Mouse (Mus musculus): ENCODE results near the gene Tsr1. TPM values are rescaled to one million over a fixed set of nuclear protein-coding genes. Genes with fewer than 3 reads are reported as not detected.

The Tsr1 gene
- polyA plus RNA-seq, 1 experiment from 2014 or later: 50.0 TPM

- H3K27me3 ChIP-seq (ENCODE audit: control insufficient read depth, insufficient read depth, low read length): no peaks in the 10 kb centered on the region
- ATAC-seq (ENCODE audit: insufficient read depth, low FRiP score, low TSS enrichment): no peak
Measured at GRCm38 (mm10) chr11:74929111-74929510, 31.2 kb downstream of the Tsr1 start.

GRCm38 (mm10) chr11:74930391-74930790 lies 32.5 kb downstream of the Tsr1 start:
- ATAC-seq (ENCODE audit: insufficient read depth, low FRiP score, low TSS enrichment) (no peak), DNase-seq (ENCODE audit: low spot score) (no peak)
- H3K4me2 ChIP-seq (ENCODE audit: low read depth): no peak overlapping the region
- H3K27me3 ChIP-seq (ENCODE audit: control insufficient read depth, insufficient read depth, low read length): no peaks in the 10 kb centered on the region
- no peak overlapping the region for H3K9ac ChIP-seq (ENCODE audit: low read length)
- H3K4me3 ChIP-seq (ENCODE audit: low read depth, low read length): no peak overlapping the region
- peaks cover 10% of the 10 kb centered on the region for H3K4me1 ChIP-seq (ENCODE audit: control insufficient read depth, insufficient read depth, low read length)
- WGBS: 92% methylated on average over 7 of the region's 7 CpGs
- H3K9me3 ChIP-seq (ENCODE audit: control insufficient read depth, low read length): no peaks in the 10 kb centered on the region
- H3K36me3 ChIP-seq (ENCODE audit: control insufficient read depth, insufficient read depth, low read length): peaks cover 9% of the 10 kb centered on the region
- no peak overlapping the region for H3K27ac ChIP-seq (ENCODE audit: low read depth, low read length)

More at GRCm38 (mm10) chr11:74929111-74929510, 31.2 kb downstream of the Tsr1 start:
- Histone ChIP-seq H3K36me3 (ENCODE audit: control insufficient read depth, insufficient read depth, low read length) (peaks cover 6% of the 10 kb centered on the region), H3K4me3 (ENCODE audit: low read depth, low read length) (no peak overlapping the region), H3K4me2 (ENCODE audit: low read depth) (no peak overlapping the region), H3K9me3 (ENCODE audit: control insufficient read depth, low read length) (no peaks in the 10 kb centered on the region), H3K9ac (ENCODE audit: low read length) (no peak overlapping the region), H3K27ac (ENCODE audit: low read depth, low read length) (no peak overlapping the region), H3K4me1 (ENCODE audit: control insufficient read depth, insufficient read depth, low read length) (peaks cover 12% of the 10 kb centered on the region)
- 72% methylated on average over 4 of the region's 4 CpGs for WGBS
- no peak for DNase-seq (ENCODE audit: low spot score)

GRCm38 (mm10) chr11:74946348-74946747 lies 48.5 kb downstream of the Tsr1 start:
- 79% methylated on average over 3 of the region's 3 CpGs for WGBS
- Histone ChIP-seq H3K4me3 (ENCODE audit: low read depth, low read length) (no peak overlapping the region), H3K9me3 (ENCODE audit: control insufficient read depth, low read length) (no peaks in the 10 kb centered on the region), H3K36me3 (ENCODE audit: control insufficient read depth, insufficient read depth, low read length) (no peaks in the 10 kb centered on the region), H3K4me2 (ENCODE audit: low read depth) (no peak overlapping the region), H3K27me3 (ENCODE audit: control insufficient read depth, insufficient read depth, low read length) (no peaks in the 10 kb centered on the region), H3K9ac (ENCODE audit: low read length) (no peak overlapping the region), H3K27ac (ENCODE audit: low read depth, low read length) (no peak overlapping the region), H3K4me1 (ENCODE audit: control insufficient read depth, insufficient read depth, low read length) (no peaks in the 10 kb centered on the region)
- ATAC-seq (ENCODE audit: insufficient read depth, low FRiP score, low TSS enrichment) (no peak), DNase-seq (ENCODE audit: low spot score) (no peak)

GRCm38 (mm10) chr11:74954901-74955300 lies 57.0 kb downstream of the Tsr1 start:
- no peak overlapping the region for H3K4me2 ChIP-seq (ENCODE audit: low read depth)
- H3K4me1 ChIP-seq (ENCODE audit: control insufficient read depth, insufficient read depth, low read length): no peaks in the 10 kb centered on the region
- DNase-seq (ENCODE audit: low spot score) (no peak), ATAC-seq (ENCODE audit: insufficient read depth, low FRiP score, low TSS enrichment) (no peak)
- H3K4me3 ChIP-seq (ENCODE audit: low read depth, low read length): no peak overlapping the region
- no peak overlapping the region for H3K27ac ChIP-seq (ENCODE audit: low read depth, low read length)
- no peak overlapping the region for H3K9ac ChIP-seq (ENCODE audit: low read length)
- no peaks in the 10 kb centered on the region for H3K27me3 ChIP-seq (ENCODE audit: control insufficient read depth, insufficient read depth, low read length)
- H3K36me3 ChIP-seq (ENCODE audit: control insufficient read depth, insufficient read depth, low read length): no peaks in the 10 kb centered on the region
- H3K9me3 ChIP-seq (ENCODE audit: control insufficient read depth, low read length): no peaks in the 10 kb centered on the region

GRCm38 (mm10) chr11:74956006-74956405 lies 58.1 kb downstream of the Tsr1 start:
- Histone ChIP-seq H3K4me1 (ENCODE audit: control insufficient read depth, insufficient read depth, low read length) (no peaks in the 10 kb centered on the region), H3K4me2 (ENCODE audit: low read depth) (no peak overlapping the region), H3K9ac (ENCODE audit: low read length) (no peak overlapping the region), H3K4me3 (ENCODE audit: low read depth, low read length) (no peak overlapping the region), H3K27ac (ENCODE audit: low read depth, low read length) (no peak overlapping the region), H3K9me3 (ENCODE audit: control insufficient read depth, low read length) (no peaks in the 10 kb centered on the region), H3K36me3 (ENCODE audit: control insufficient read depth, insufficient read depth, low read length) (no peaks in the 10 kb centered on the region), H3K27me3 (ENCODE audit: control insufficient read depth, insufficient read depth, low read length) (no peaks in the 10 kb centered on the region)
- ATAC-seq (ENCODE audit: insufficient read depth, low FRiP score, low TSS enrichment) (no peak), DNase-seq (ENCODE audit: low spot score) (no peak)

- no peak for DNase-seq (ENCODE audit: low spot score)
- H3K4me3 ChIP-seq (ENCODE audit: low read depth, low read length): no peak overlapping the region
- H3K4me2 ChIP-seq (ENCODE audit: low read depth): no peak overlapping the region
- no peaks in the 10 kb centered on the region for H3K27me3 ChIP-seq (ENCODE audit: control insufficient read depth, insufficient read depth, low read length)
- no peak overlapping the region for H3K9ac ChIP-seq (ENCODE audit: low read length)
- no peaks in the 10 kb centered on the region for H3K4me1 ChIP-seq (ENCODE audit: control insufficient read depth, insufficient read depth, low read length)
- 87% methylated on average over 2 of the region's 2 CpGs for WGBS
- ATAC-seq (ENCODE audit: insufficient read depth, low FRiP score, low TSS enrichment): no peak
- H3K27ac ChIP-seq (ENCODE audit: low read depth, low read length): no peak overlapping the region
- H3K9me3 ChIP-seq (ENCODE audit: control insufficient read depth, low read length): no peaks in the 10 kb centered on the region
- H3K36me3 ChIP-seq (ENCODE audit: control insufficient read depth, insufficient read depth, low read length): no peaks in the 10 kb centered on the region
Measured at GRCm38 (mm10) chr11:74957600-74957999, 59.7 kb downstream of the Tsr1 start.

Small RNA genes lying within 50 kb of the gene (microRNA-seq; reads per million reads assigned to microRNA genes)
- not detected for gene Mir6926

Other genes with a start within 250 kb of the Tsr1 start
- 15.6 and 15.8 TPM in 2 replicates for gene Cluh, start 248.6 kb upstream of the Tsr1 start, polyA plus RNA-seq (2014; fragmentation: Nextera tagmentation; extraction: Ambion mirVana)
- 95.3 and 107 TPM in 2 replicates for gene Pafah1b1, start 173.4 kb upstream of the Tsr1 start, polyA plus RNA-seq (2014; fragmentation: Nextera tagmentation; extraction: Ambion mirVana)
- 43.6 and 47.6 TPM in 2 replicates for gene Mettl16, start 127.2 kb upstream of the Tsr1 start, polyA plus RNA-seq (2014; fragmentation: Nextera tagmentation; extraction: Ambion mirVana)
- 5.2 and 6.9 TPM in 2 replicates for gene Mnt, start 67.2 kb upstream of the Tsr1 start, polyA plus RNA-seq (2014; fragmentation: Nextera tagmentation; extraction: Ambion mirVana)
- 7.9 and 8.1 TPM in 2 replicates for gene Sgsm2, start 1.0 kb upstream of the Tsr1 start, polyA plus RNA-seq (2014; fragmentation: Nextera tagmentation; extraction: Ambion mirVana)
- gene Smg6, start 27.8 kb downstream of the Tsr1 start, polyA plus RNA-seq (2014; fragmentation: Nextera tagmentation; extraction: Ambion mirVana): 17.1 and 17.4 TPM in 2 replicates
- gene Srr, start 27.9 kb downstream of the Tsr1 start, polyA plus RNA-seq (2014; fragmentation: Nextera tagmentation; extraction: Ambion mirVana): 29.4 and 34.3 TPM in 2 replicates